Mouse (Mus musculus) embryonic fibroblast, embryonic 13.5 days (primary cell): Measurements from ENCODE around the gene Wnt10b.

Experiments
- CTCF ChIP-seq: IDR thresholded peaks from 2 replicates; pipeline ENCODE4 v1.5.1; 2011; ENCODE audit warnings: mild to moderate bottlenecking, control low read depth, low read length, moderate library complexity, borderline replicate concordance; ENCODE audit not compliant: insufficient read depth
- POLR2A ChIP-seq: IDR thresholded peaks from 2 replicates; pipeline ENCODE4 v1.6.1; 2011; ENCODE audit warnings: low read depth, mild to moderate bottlenecking, control low read depth, low read length, moderate library complexity

DNA sequence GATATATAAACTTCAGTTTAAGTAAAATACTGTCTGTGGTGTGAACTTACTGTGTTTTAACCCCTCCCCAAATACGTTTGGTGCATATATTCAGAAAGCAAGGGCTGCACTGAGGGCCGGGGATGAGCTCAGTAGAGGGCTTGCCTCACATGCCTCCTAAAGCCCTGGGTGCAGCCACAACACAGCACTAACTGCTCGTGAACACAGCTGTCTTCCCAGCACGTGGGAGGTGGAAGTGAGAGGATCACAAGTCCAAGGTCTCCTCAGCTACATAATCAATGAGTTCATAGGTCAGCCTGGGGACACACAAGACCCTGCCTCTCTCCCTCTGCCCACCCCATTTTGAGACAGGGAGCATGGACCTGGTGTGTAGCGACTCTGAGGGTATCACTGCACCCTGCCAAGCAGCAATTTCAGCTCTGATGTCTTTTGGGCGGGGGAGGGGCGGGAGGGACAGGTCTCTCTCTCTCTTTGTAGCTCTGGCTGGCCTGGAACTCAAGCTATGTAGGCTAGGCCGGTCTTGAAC, 45.9 kb downstream of the Wnt10b start:
- TF ChIP-seq CTCF, result no peak
- TF ChIP-seq POLR2A, result no peak
